Mouse (Mus musculus) midbrain, embryonic 15.5 days (tissue): ENCODE measurements around the gene Nrxn1. TPM values are rescaled to one million over a fixed set of nuclear protein-coding genes. Genes with fewer than 3 reads are reported as not detected.

Experiments
- ATAC-seq: fragments of 200-750 bp; cut with Nextera tagmentation; replicated peaks from 2 replicates; pipeline ENCODE4 v1.8.0; 2017; ENCODE audit warnings: moderate TSS enrichment
- H3K27ac ChIP-seq: fragments of 300-500 bp; sonication (generic); 2 replicates; pipeline ENCODE4 v1.5.1; 2015; ENCODE audit warnings: mild to moderate bottlenecking, inconsistent platforms
- H3K27me3 ChIP-seq: fragments of 300-500 bp; sonication (generic); replicated peaks from 2 replicates; pipeline ENCODE4 v1.6.1; 2015; ENCODE audit warnings: inconsistent platforms
- H3K36me3 ChIP-seq: fragments of 300-500 bp; sonication (generic); replicated peaks from 2 replicates; pipeline ENCODE4 v1.6.1; 2015; ENCODE audit warnings: inconsistent platforms
- H3K4me1 ChIP-seq: fragments of 300-500 bp; sonication (generic); 2 replicates; pipeline ENCODE4 v1.6.1; 2015; ENCODE audit warnings: inconsistent platforms
- H3K4me2 ChIP-seq: fragments of 300-500 bp; sonication (generic); 2 replicates; pipeline ENCODE4 v1.6.1; 2015; ENCODE audit warnings: inconsistent platforms, mild to moderate bottlenecking, moderate library complexity
- H3K4me3 ChIP-seq: fragments of 300-500 bp; sonication (generic); 2 replicates; pipeline ENCODE4 v1.5.1; 2015; ENCODE audit warnings: mild to moderate bottlenecking, inconsistent platforms
- H3K9ac ChIP-seq: fragments of 300-500 bp; sonication (generic); 2 replicates; pipeline ENCODE4 v1.6.1; 2015; ENCODE audit warnings: mild to moderate bottlenecking, inconsistent platforms
- H3K9me3 ChIP-seq: fragments of 300-500 bp; sonication (generic); 2 replicates; pipeline ENCODE4 v1.6.1; 2016; ENCODE audit warnings: inconsistent platforms
- WGBS: fragments of 180-500 bp; shearing (Covaris S2); methylation state at CpG from one replicate; pipeline ENCODE4 v1.1.7; 2015; ENCODE audit warnings: mixed read lengths; 5-methylcytosine and 5-hydroxymethylcytosine counted together
- polyA plus RNA-seq: library from polyadenylated mRNA; unstranded; fragments of >200 nt; fragmentation: Nextera tagmentation; extraction: Ambion mirVana; gene quantifications from 2 replicates; pipeline ENCODE4 v1.2.1, GENCODE M21; 2015

Gene Nrxn1
- polyA plus RNA-seq, 1 experiment from 2014 or later, result 210 TPM

- no peaks in the 10 kb centered on the region for H3K9me3 ChIP-seq
- no peak overlapping the region for H3K4me3 ChIP-seq
- H3K27ac ChIP-seq, result no peak overlapping the region
- no peak overlapping the region for H3K4me2 ChIP-seq
- no peaks in the 10 kb centered on the region for H3K36me3 ChIP-seq
- no peak overlapping the region for H3K9ac ChIP-seq
- H3K4me1 ChIP-seq, result no peaks in the 10 kb centered on the region
- no peaks in the 10 kb centered on the region for H3K27me3 ChIP-seq
- ATAC-seq, result no peak
Observed at GRCm38 (mm10) chr17:90479531-90480250, 613.2 kb downstream of the Nrxn1 start.

GRCm38 (mm10) chr17:90456748-90457147 lies 636.1 kb downstream of the Nrxn1 start:
- WGBS, result 29% methylated on average over 5 of the region's 5 CpGs
- peak overlapping the region; percentile 91; the same call in 1 of the 2 replicates for H3K27ac ChIP-seq
- ATAC-seq, result no peak
- no peaks in the 10 kb centered on the region for H3K36me3 ChIP-seq
- no peak overlapping the region for H3K9ac ChIP-seq
- H3K4me2 ChIP-seq, result peak overlapping the region; percentile 70
- H3K9me3 ChIP-seq, result no peaks in the 10 kb centered on the region
- H3K4me3 ChIP-seq, result no peak overlapping the region
- H3K4me1 ChIP-seq, result peaks cover 20% of the 10 kb centered on the region
- no peaks in the 10 kb centered on the region for H3K27me3 ChIP-seq

- peak; percentile 80 for ATAC-seq
- H3K4me3 ChIP-seq, result peak overlapping the region; percentile 68
- H3K9me3 ChIP-seq, result no peaks in the 10 kb centered on the region
- H3K4me1 ChIP-seq, result peaks cover 25% of the 10 kb centered on the region
- H3K27ac ChIP-seq, result peak overlapping the region; percentile 91
- under 1% methylated on average over 13 of the region's 13 CpGs for WGBS
- peak overlapping the region; percentile 80 for H3K9ac ChIP-seq
- H3K4me2 ChIP-seq, result peak overlapping the region; percentile 70
- H3K36me3 ChIP-seq, result no peaks in the 10 kb centered on the region
- H3K27me3 ChIP-seq, result no peaks in the 10 kb centered on the region
Observed at GRCm38 (mm10) chr17:90455904-90456303, 637.0 kb downstream of the Nrxn1 start.

- Histone ChIP-seq H3K4me1 (peaks cover 30% of the 10 kb centered on the region), H3K27ac (peak overlapping the region; percentile 91)
- under 1% methylated on average over 23 of the region's 23 CpGs for WGBS
Observed at GRCm38 (mm10) chr17:90455409-90455775, 637.5 kb downstream of the Nrxn1 start.

GRCm38 (mm10) chr17:90454738-90455408 lies 638.0 kb downstream of the Nrxn1 start:
- Histone ChIP-seq H3K9ac (peak overlapping the region; percentile 80), H3K4me1 (peaks cover 30% of the 10 kb centered on the region), H3K27ac (peak overlapping the region; percentile 91), H3K27me3 (no peaks in the 10 kb centered on the region), H3K9me3 (no peaks in the 10 kb centered on the region), H3K4me2 (peak overlapping the region; percentile 70), H3K36me3 (no peaks in the 10 kb centered on the region), H3K4me3 (peak overlapping the region; percentile 68)
- WGBS, result under 1% methylated on average over 41 of the region's 41 CpGs
- peak; percentile 56 for ATAC-seq

More at GRCm38 (mm10) chr17:90455409-90455775, 637.5 kb downstream of the Nrxn1 start:
- Histone ChIP-seq H3K36me3 (no peaks in the 10 kb centered on the region), H3K4me2 (peak overlapping the region; percentile 70), H3K27me3 (no peaks in the 10 kb centered on the region), H3K4me3 (peak overlapping the region; percentile 68), H3K9ac (peak overlapping the region; percentile 80), H3K9me3 (no peaks in the 10 kb centered on the region)
- ATAC-seq, result peak; percentile 79

- ATAC-seq, result peak; percentile 65
- peak overlapping the region; percentile 91 for H3K27ac ChIP-seq
- peak overlapping the region; percentile 70 for H3K4me2 ChIP-seq
- no peaks in the 10 kb centered on the region for H3K36me3 ChIP-seq
- peaks cover 30% of the 10 kb centered on the region for H3K4me1 ChIP-seq
- H3K9me3 ChIP-seq, result no peaks in the 10 kb centered on the region
- H3K27me3 ChIP-seq, result no peaks in the 10 kb centered on the region
- WGBS, result under 1% methylated on average over 15 of the region's 15 CpGs
- H3K9ac ChIP-seq, result peak overlapping the region; percentile 80
- peak overlapping the region; percentile 68 for H3K4me3 ChIP-seq
Observed at GRCm38 (mm10) chr17:90454356-90454737, 638.5 kb downstream of the Nrxn1 start.

GRCm38 (mm10) chr17:90453280-90453679 lies 639.6 kb downstream of the Nrxn1 start:
- peak overlapping the region; percentile 68 for H3K4me3 ChIP-seq
- H3K27me3 ChIP-seq, result no peaks in the 10 kb centered on the region
- H3K27ac ChIP-seq, result peak overlapping the region; percentile 74
- H3K9me3 ChIP-seq, result no peaks in the 10 kb centered on the region
- peaks cover 30% of the 10 kb centered on the region for H3K4me1 ChIP-seq
- no peak for ATAC-seq
- no peaks in the 10 kb centered on the region for H3K36me3 ChIP-seq
- 38% methylated on average over 4 of the region's 4 CpGs for WGBS
- peak overlapping the region; percentile 27; the same call in 1 of the 2 replicates for H3K9ac ChIP-seq
- H3K4me2 ChIP-seq, result peak overlapping the region; percentile 70

GRCm38 (mm10) chr17:90452770-90453169 lies 640.1 kb downstream of the Nrxn1 start:
- WGBS, result 65% methylated on average over 2 of the region's 2 CpGs
- ATAC-seq, result no peak
- peaks cover 30% of the 10 kb centered on the region for H3K4me1 ChIP-seq
- H3K4me2 ChIP-seq, result peak overlapping the region; percentile 70
- no peaks in the 10 kb centered on the region for H3K27me3 ChIP-seq
- peak overlapping the region; percentile 68 for H3K4me3 ChIP-seq
- peak overlapping the region; percentile 27; the same call in 1 of the 2 replicates for H3K9ac ChIP-seq
- no peaks in the 10 kb centered on the region for H3K36me3 ChIP-seq
- H3K9me3 ChIP-seq, result no peaks in the 10 kb centered on the region
- peak overlapping the region; percentile 74 for H3K27ac ChIP-seq

GRCm38 (mm10) chr17:90451384-90451783 lies 641.5 kb downstream of the Nrxn1 start:
- no peaks in the 10 kb centered on the region for H3K36me3 ChIP-seq
- H3K9me3 ChIP-seq, result no peaks in the 10 kb centered on the region
- ATAC-seq, result no peak
- peak overlapping the region; percentile 70 for H3K4me2 ChIP-seq
- peaks cover 27% of the 10 kb centered on the region for H3K4me1 ChIP-seq
- peak overlapping the region; percentile 68 for H3K4me3 ChIP-seq
- no peaks in the 10 kb centered on the region for H3K27me3 ChIP-seq
- WGBS, result 66% methylated on average over 2 of the region's 2 CpGs
- no peak overlapping the region for H3K27ac ChIP-seq
- H3K9ac ChIP-seq, result 0 out of 2 replicates have a peak overlapping the region, but pooled peaks have one; percentile 37

- ATAC-seq, result no peak
- H3K4me2 ChIP-seq, result no peak overlapping the region
- no peaks in the 10 kb centered on the region; the same call in 1 of the 2 replicates for H3K36me3 ChIP-seq
- no peak overlapping the region for H3K4me3 ChIP-seq
- no peaks in the 10 kb centered on the region for H3K4me1 ChIP-seq
- no peaks in the 10 kb centered on the region for H3K27me3 ChIP-seq
- H3K27ac ChIP-seq, result no peak overlapping the region
- no peak overlapping the region for H3K9ac ChIP-seq
- no peaks in the 10 kb centered on the region for H3K9me3 ChIP-seq
Observed at GRCm38 (mm10) chr17:90443067-90443466, 649.8 kb downstream of the Nrxn1 start.

GRCm38 (mm10) chr17:90435836-90436235 lies 657.0 kb downstream of the Nrxn1 start:
- H3K4me3 ChIP-seq, result no peak overlapping the region
- H3K4me2 ChIP-seq, result no peak overlapping the region
- H3K27ac ChIP-seq, result no peak overlapping the region
- no peaks in the 10 kb centered on the region for H3K36me3 ChIP-seq
- no peaks in the 10 kb centered on the region for H3K27me3 ChIP-seq
- no peak for ATAC-seq
- H3K9me3 ChIP-seq, result no peaks in the 10 kb centered on the region
- H3K4me1 ChIP-seq, result no peaks in the 10 kb centered on the region
- H3K9ac ChIP-seq, result no peak overlapping the region

- Histone ChIP-seq H3K27ac (no peak overlapping the region), H3K4me3 (no peak overlapping the region), H3K36me3 (no peaks in the 10 kb centered on the region), H3K27me3 (no peaks in the 10 kb centered on the region), H3K9me3 (no peaks in the 10 kb centered on the region), H3K4me2 (no peak overlapping the region), H3K4me1 (no peaks in the 10 kb centered on the region), H3K9ac (no peak overlapping the region)
- no peak for ATAC-seq
- whole genome bisulfite sequencing, result 87% methylated on average over 2 of the region's 2 CpGs
Observed at GRCm38 (mm10) chr17:90435371-90435770, 657.5 kb downstream of the Nrxn1 start.
